Mouse (Mus musculus): ENCODE results near the gene Nav2.

Gene Nav2

GRCm38 (mm10) chr7:49084768-49085167 lies 176.3 kb downstream of the Nav2 start:
- no peak for ATAC-seq (ENCODE audit: insufficient number of reproducible peaks, low FRiP score, low TSS enrichment)

- no peak for ATAC-seq (ENCODE audit: insufficient number of reproducible peaks, low FRiP score, low TSS enrichment)
Measured at GRCm38 (mm10) chr7:49085759-49086158, 177.2 kb downstream of the Nav2 start.

- peak; percentile 62 for ATAC-seq (ENCODE audit: insufficient number of reproducible peaks, low FRiP score, low TSS enrichment)
Measured at GRCm38 (mm10) chr7:49087154-49087553, 178.6 kb downstream of the Nav2 start.

- ATAC-seq (ENCODE audit: insufficient number of reproducible peaks, low FRiP score, low TSS enrichment), result no peak
Measured at GRCm38 (mm10) chr7:49088198-49088912, 179.8 kb downstream of the Nav2 start.

GRCm38 (mm10) chr7:49091371-49091770 lies 182.9 kb downstream of the Nav2 start:
- no peak for ATAC-seq (ENCODE audit: insufficient number of reproducible peaks, low FRiP score, low TSS enrichment)

- ATAC-seq (ENCODE audit: insufficient number of reproducible peaks, low FRiP score, low TSS enrichment), result no peak
Measured at GRCm38 (mm10) chr7:49091921-49092320, 183.4 kb downstream of the Nav2 start.

GRCm38 (mm10) chr7:49093596-49093995 lies 185.1 kb downstream of the Nav2 start:
- no peak for ATAC-seq (ENCODE audit: insufficient number of reproducible peaks, low FRiP score, low TSS enrichment)

GRCm38 (mm10) chr7:49094531-49094930 lies 186.0 kb downstream of the Nav2 start:
- ATAC-seq (ENCODE audit: insufficient number of reproducible peaks, low FRiP score, low TSS enrichment), result peak; percentile 87

- no peak for ATAC-seq (ENCODE audit: insufficient number of reproducible peaks, low FRiP score, low TSS enrichment)
Measured at GRCm38 (mm10) chr7:49101291-49101690, 192.8 kb downstream of the Nav2 start.

GRCm38 (mm10) chr7:49102223-49102622 lies 193.7 kb downstream of the Nav2 start:
- no peak for ATAC-seq (ENCODE audit: insufficient number of reproducible peaks, low FRiP score, low TSS enrichment)

GRCm38 (mm10) chr7:49104376-49104775 lies 195.9 kb downstream of the Nav2 start:
- ATAC-seq (ENCODE audit: insufficient number of reproducible peaks, low FRiP score, low TSS enrichment), result no peak

GRCm38 (mm10) chr7:49104793-49105192 lies 196.3 kb downstream of the Nav2 start:
- no peak for ATAC-seq (ENCODE audit: insufficient number of reproducible peaks, low FRiP score, low TSS enrichment)

GRCm38 (mm10) chr7:49105501-49105900 lies 197.0 kb downstream of the Nav2 start:
- ATAC-seq (ENCODE audit: insufficient number of reproducible peaks, low FRiP score, low TSS enrichment), result no peak

- ATAC-seq (ENCODE audit: insufficient number of reproducible peaks, low FRiP score, low TSS enrichment), result no peak
Measured at GRCm38 (mm10) chr7:49108076-49108475, 199.6 kb downstream of the Nav2 start.

GRCm38 (mm10) chr7:49119016-49119415 lies 210.5 kb downstream of the Nav2 start:
- ATAC-seq (ENCODE audit: insufficient number of reproducible peaks, low FRiP score, low TSS enrichment), result no peak

GRCm38 (mm10) chr7:49119794-49120487 lies 211.4 kb downstream of the Nav2 start:
- no peak for ATAC-seq (ENCODE audit: insufficient number of reproducible peaks, low FRiP score, low TSS enrichment)

GRCm38 (mm10) chr7:49120488-49120864 lies 212.0 kb downstream of the Nav2 start:
- ATAC-seq (ENCODE audit: insufficient number of reproducible peaks, low FRiP score, low TSS enrichment), result no peak

GRCm38 (mm10) chr7:49120935-49121691 lies 212.6 kb downstream of the Nav2 start:
- peak; percentile 65 for ATAC-seq (ENCODE audit: insufficient number of reproducible peaks, low FRiP score, low TSS enrichment)

GRCm38 (mm10) chr7:49122498-49122897 lies 214.0 kb downstream of the Nav2 start:
- ATAC-seq (ENCODE audit: insufficient number of reproducible peaks, low FRiP score, low TSS enrichment), result no peak

- 0 out of 2 replicates have a peak, but pooled peaks have one; percentile 23 for ATAC-seq (ENCODE audit: insufficient number of reproducible peaks, low FRiP score, low TSS enrichment)
Measured at GRCm38 (mm10) chr7:49125545-49125944, 217.0 kb downstream of the Nav2 start.

- ATAC-seq (ENCODE audit: insufficient number of reproducible peaks, low FRiP score, low TSS enrichment), result no peak
Measured at GRCm38 (mm10) chr7:49128224-49128623, 219.7 kb downstream of the Nav2 start.

All from cerebellum, adult (tissue).